Mouse (Mus musculus): ENCODE measurements around the gene Akna. TPM values are rescaled to one million over a fixed set of nuclear protein-coding genes. Genes with fewer than 3 reads are reported as not detected.

Akna gene
- polyA plus RNA-seq, 1 experiment from 2014 or later = 21.0 TPM

- no peak overlapping the region for H3K27ac ChIP-seq (ENCODE audit: low read depth, low read length)
- peak; percentile 52 for DNase-seq (ENCODE audit: low spot score)
- no peaks in the 10 kb centered on the region for H3K36me3 ChIP-seq (ENCODE audit: control insufficient read depth, insufficient read depth, low read length)
- no peak for ATAC-seq (replicated peaks; ENCODE audit: low FRiP score)
- no peak overlapping the region for H3K4me2 ChIP-seq (ENCODE audit: low read depth, low read length, severe bottlenecking)
- no peaks in the 10 kb centered on the region for H3K27me3 ChIP-seq (ENCODE audit: control insufficient read depth, insufficient read depth, low read length)
- peaks cover 4% of the 10 kb centered on the region; the same call in 1 of the 2 replicates for H3K4me1 ChIP-seq (replicated peaks; ENCODE audit: control insufficient read depth, insufficient read depth, low read length)
- 84% methylated on average over 11 of the region's 11 CpGs for WGBS
- no peak overlapping the region for H3K4me3 ChIP-seq (ENCODE audit: low read depth, low read length)
- H3K9ac ChIP-seq (ENCODE audit: low read length) = no peak overlapping the region
- no peaks in the 10 kb centered on the region for H3K9me3 ChIP-seq (ENCODE audit: control insufficient read depth, low read length)
Observed at GRCm38 (mm10) chr4:63418270-63418669, 15.1 kb upstream of the Akna start.

GRCm38 (mm10) chr4:63417318-63417957 lies 14.3 kb upstream of the Akna start:
- Histone ChIP-seq H3K36me3 (ENCODE audit: control insufficient read depth, insufficient read depth, low read length) (no peaks in the 10 kb centered on the region), H3K4me1 (replicated peaks; ENCODE audit: control insufficient read depth, insufficient read depth, low read length) (peaks cover 4% of the 10 kb centered on the region; the same call in 1 of the 2 replicates), H3K4me2 (ENCODE audit: low read depth, low read length, severe bottlenecking) (no peak overlapping the region), H3K9ac (ENCODE audit: low read length) (no peak overlapping the region), H3K27ac (ENCODE audit: low read depth, low read length) (0 out of 2 replicates have a peak overlapping the region, but pooled peaks have one; percentile 18), H3K4me3 (ENCODE audit: low read depth, low read length) (no peak overlapping the region), H3K9me3 (ENCODE audit: control insufficient read depth, low read length) (no peaks in the 10 kb centered on the region), H3K27me3 (ENCODE audit: control insufficient read depth, insufficient read depth, low read length) (no peaks in the 10 kb centered on the region)
- DNase-seq (ENCODE audit: low spot score) = peak; percentile 88
- ATAC-seq (replicated peaks; ENCODE audit: low FRiP score) = peak; percentile 78
- WGBS = 21% methylated on average over 9 of the region's 9 CpGs

- no peak for DNase-seq (ENCODE audit: low spot score)
- H3K36me3 ChIP-seq (ENCODE audit: control insufficient read depth, insufficient read depth, low read length) = no peaks in the 10 kb centered on the region
- H3K4me2 ChIP-seq (ENCODE audit: low read depth, low read length, severe bottlenecking) = no peak overlapping the region
- H3K9me3 ChIP-seq (ENCODE audit: control insufficient read depth, low read length) = no peaks in the 10 kb centered on the region
- no peak overlapping the region for H3K27ac ChIP-seq (ENCODE audit: low read depth, low read length)
- ATAC-seq (replicated peaks; ENCODE audit: low FRiP score) = no peak
- H3K4me1 ChIP-seq (replicated peaks; ENCODE audit: control insufficient read depth, insufficient read depth, low read length) = peaks cover 4% of the 10 kb centered on the region; the same call in 1 of the 2 replicates
- no peak overlapping the region for H3K4me3 ChIP-seq (ENCODE audit: low read depth, low read length)
- no peaks in the 10 kb centered on the region for H3K27me3 ChIP-seq (ENCODE audit: control insufficient read depth, insufficient read depth, low read length)
- no peak overlapping the region for H3K9ac ChIP-seq (ENCODE audit: low read length)
- WGBS = 84% methylated on average over 5 of the region's 5 CpGs
Observed at GRCm38 (mm10) chr4:63414951-63415350, 11.8 kb upstream of the Akna start.

- Histone ChIP-seq H3K4me2 (ENCODE audit: low read depth, low read length, severe bottlenecking) (no peak overlapping the region), H3K36me3 (ENCODE audit: control insufficient read depth, insufficient read depth, low read length) (no peaks in the 10 kb centered on the region)
- 66% methylated on average over 5 of the region's 5 CpGs for WGBS
Observed at GRCm38 (mm10) chr4:63411222-63411621, 8.1 kb upstream of the Akna start.

GRCm38 (mm10) chr4:63410583-63410934 lies 7.4 kb upstream of the Akna start:
- WGBS = 0% methylated on average over 19 of the region's 19 CpGs
- H3K27me3 ChIP-seq (ENCODE audit: control insufficient read depth, insufficient read depth, low read length) = no peaks in the 10 kb centered on the region
- peak overlapping the region; percentile 61 for H3K4me3 ChIP-seq (ENCODE audit: low read depth, low read length)
- peak; percentile 97 for DNase-seq (ENCODE audit: low spot score)
- peak overlapping the region; percentile 68 for H3K9ac ChIP-seq (ENCODE audit: low read length)
- H3K36me3 ChIP-seq (ENCODE audit: control insufficient read depth, insufficient read depth, low read length) = no peaks in the 10 kb centered on the region
- ATAC-seq (replicated peaks; ENCODE audit: low FRiP score) = peak; percentile 91
- H3K4me2 ChIP-seq (ENCODE audit: low read depth, low read length, severe bottlenecking) = peak overlapping the region; percentile 85
- H3K4me1 ChIP-seq (replicated peaks; ENCODE audit: control insufficient read depth, insufficient read depth, low read length) = peaks cover 14% of the 10 kb centered on the region
- no peaks in the 10 kb centered on the region for H3K9me3 ChIP-seq (ENCODE audit: control insufficient read depth, low read length)
- H3K27ac ChIP-seq (ENCODE audit: low read depth, low read length) = 0 out of 2 replicates have a peak overlapping the region, but pooled peaks have one; percentile 31

More at GRCm38 (mm10) chr4:63411222-63411621, 8.1 kb upstream of the Akna start:
- Histone ChIP-seq H3K4me1 (replicated peaks; ENCODE audit: control insufficient read depth, insufficient read depth, low read length) (peaks cover 14% of the 10 kb centered on the region), H3K27me3 (ENCODE audit: control insufficient read depth, insufficient read depth, low read length) (no peaks in the 10 kb centered on the region), H3K4me3 (ENCODE audit: low read depth, low read length) (no peak overlapping the region), H3K9me3 (ENCODE audit: control insufficient read depth, low read length) (no peaks in the 10 kb centered on the region), H3K27ac (ENCODE audit: low read depth, low read length) (no peak overlapping the region), H3K9ac (ENCODE audit: low read length) (no peak overlapping the region; the same call in 1 of the 2 replicates)
- ATAC-seq (replicated peaks; ENCODE audit: low FRiP score) (no peak), DNase-seq (ENCODE audit: low spot score) (peak; percentile 49)

- peaks cover 14% of the 10 kb centered on the region for H3K4me1 ChIP-seq (replicated peaks; ENCODE audit: control insufficient read depth, insufficient read depth, low read length)
- H3K36me3 ChIP-seq (ENCODE audit: control insufficient read depth, insufficient read depth, low read length) = no peaks in the 10 kb centered on the region
- under 1% methylated on average over 31 of the region's 39 CpGs for WGBS
- H3K9me3 ChIP-seq (ENCODE audit: control insufficient read depth, low read length) = no peaks in the 10 kb centered on the region
- peak overlapping the region; percentile 68 for H3K9ac ChIP-seq (ENCODE audit: low read length)
- H3K4me3 ChIP-seq (ENCODE audit: low read depth, low read length) = peak overlapping the region; percentile 61
- no peaks in the 10 kb centered on the region for H3K27me3 ChIP-seq (ENCODE audit: control insufficient read depth, insufficient read depth, low read length)
- ATAC-seq (replicated peaks; ENCODE audit: low FRiP score) (peak; percentile 82), DNase-seq (ENCODE audit: low spot score) (peak; percentile 89)
- 0 out of 2 replicates have a peak overlapping the region, but pooled peaks have one; percentile 31 for H3K27ac ChIP-seq (ENCODE audit: low read depth, low read length)
- peak overlapping the region; percentile 85 for H3K4me2 ChIP-seq (ENCODE audit: low read depth, low read length, severe bottlenecking)
Observed at GRCm38 (mm10) chr4:63409908-63410582, 6.9 kb upstream of the Akna start.

- peak overlapping the region; percentile 61 for H3K4me3 ChIP-seq (ENCODE audit: low read depth, low read length)
- no peak for ATAC-seq (replicated peaks; ENCODE audit: low FRiP score)
- H3K9me3 ChIP-seq (ENCODE audit: control insufficient read depth, low read length) = no peaks in the 10 kb centered on the region
- H3K4me2 ChIP-seq (ENCODE audit: low read depth, low read length, severe bottlenecking) = peak overlapping the region; percentile 85
- peak overlapping the region; percentile 68 for H3K9ac ChIP-seq (ENCODE audit: low read length)
- H3K36me3 ChIP-seq (ENCODE audit: control insufficient read depth, insufficient read depth, low read length) = no peaks in the 10 kb centered on the region
- no peaks in the 10 kb centered on the region for H3K27me3 ChIP-seq (ENCODE audit: control insufficient read depth, insufficient read depth, low read length)
- peak; percentile 59 for DNase-seq (ENCODE audit: low spot score)
- no peak overlapping the region for H3K27ac ChIP-seq (ENCODE audit: low read depth, low read length)
- H3K4me1 ChIP-seq (replicated peaks; ENCODE audit: control insufficient read depth, insufficient read depth, low read length) = peaks cover 15% of the 10 kb centered on the region
- WGBS = 1% methylated on average over 18 of the region's 18 CpGs
Observed at GRCm38 (mm10) chr4:63409317-63409907, 6.3 kb upstream of the Akna start.

- H3K9ac ChIP-seq (ENCODE audit: low read length) = no peak overlapping the region; the same call in 1 of the 2 replicates
- no peaks in the 10 kb centered on the region for H3K27me3 ChIP-seq (ENCODE audit: control insufficient read depth, insufficient read depth, low read length)
- peak overlapping the region; percentile 85 for H3K4me2 ChIP-seq (ENCODE audit: low read depth, low read length, severe bottlenecking)
- ATAC-seq (replicated peaks; ENCODE audit: low FRiP score) = peak; percentile 62
- peak overlapping the region; percentile 61 for H3K4me3 ChIP-seq (ENCODE audit: low read depth, low read length)
- peak; percentile 82 for DNase-seq (ENCODE audit: low spot score)
- no peaks in the 10 kb centered on the region for H3K9me3 ChIP-seq (ENCODE audit: control insufficient read depth, low read length)
- H3K27ac ChIP-seq (ENCODE audit: low read depth, low read length) = no peak overlapping the region
- 11% methylated on average over 8 of the region's 8 CpGs for WGBS
- H3K36me3 ChIP-seq (ENCODE audit: control insufficient read depth, insufficient read depth, low read length) = no peaks in the 10 kb centered on the region
- H3K4me1 ChIP-seq (replicated peaks; ENCODE audit: control insufficient read depth, insufficient read depth, low read length) = peaks cover 16% of the 10 kb centered on the region
Observed at GRCm38 (mm10) chr4:63408649-63409048, 5.5 kb upstream of the Akna start.

Data from forebrain, embryonic 11.5 days (tissue).